Mouse (Mus musculus) embryonic facial prominence, embryonic 14.5 days (tissue): ENCODE measurements around the gene Cebpb. TPM values are rescaled to one million over a fixed set of nuclear protein-coding genes. Genes with fewer than 3 reads are reported as not detected.

Source experiments
- ATAC-seq: fragments of 200-750 bp; cut with Nextera tagmentation; 2 replicates; pipeline ENCODE4 v1.8.0; 2017; ENCODE audit warnings: low read depth, moderate number of reproducible peaks, moderate TSS enrichment
- DNase-seq: peaks from one replicate; pipeline ENCODE4 v3.0.0-alpha.2; 2015; ENCODE audit warnings: low spot score
- H3K27ac ChIP-seq: fragments of 300-500 bp; sonication (generic); replicated peaks from 2 replicates; pipeline ENCODE4 v1.5.1; 2014; ENCODE audit warnings: low read depth, mild to moderate bottlenecking, low read length, moderate library complexity
- H3K27me3 ChIP-seq: fragments of 300-500 bp; sonication (generic); replicated peaks from 2 replicates; pipeline ENCODE4 v1.6.1; 2014; ENCODE audit warnings: low read length; ENCODE audit not compliant: control insufficient read depth, insufficient read depth
- H3K36me3 ChIP-seq: fragments of 300-500 bp; sonication (generic); 2 replicates; pipeline ENCODE4 v1.6.1; 2014; ENCODE audit warnings: low read length, mixed read lengths; ENCODE audit not compliant: control insufficient read depth, insufficient read depth
- H3K4me1 ChIP-seq: fragments of 300-500 bp; sonication (generic); 2 replicates; pipeline ENCODE4 v1.6.1; 2014; ENCODE audit warnings: antibody characterized with exemption, low read length; ENCODE audit not compliant: control insufficient read depth, insufficient read depth
- H3K4me2 ChIP-seq: fragments of 300-500 bp; sonication (generic); 2 replicates; pipeline ENCODE4 v1.6.1; 2014; ENCODE audit warnings: low read depth, mild to moderate bottlenecking, low read length, moderate library complexity, mixed read lengths
- H3K4me3 ChIP-seq: fragments of 300-500 bp; sonication (generic); 2 replicates; pipeline ENCODE4 v1.5.1; 2014; ENCODE audit warnings: low read depth, mild to moderate bottlenecking, low read length
- H3K9ac ChIP-seq: fragments of 300-500 bp; sonication (generic); 2 replicates; pipeline ENCODE4 v1.6.1; 2014; ENCODE audit warnings: low read depth, mild to moderate bottlenecking, low read length, moderate library complexity, mixed read lengths
- H3K9me3 ChIP-seq: fragments of 300-500 bp; sonication (generic); 2 replicates; pipeline ENCODE4 v1.6.1; 2016; ENCODE audit warnings: low read length; ENCODE audit not compliant: control insufficient read depth
- WGBS: fragments of 180-500 bp; shearing (Covaris S2); extraction: QIAGEN DNeasy Blood & Tissue Kit; methylation state at CpG from one replicate; pipeline ENCODE4 v1.1.7; 2014; 5-methylcytosine and 5-hydroxymethylcytosine counted together
- microRNA-seq: library from miRNA; unstranded; fragments of <30 nt; microRNA quantifications from one replicate; pipeline ENCODE4, GENCODE M21; 2016; ENCODE audit warnings: borderline number of aligned reads
- polyA plus RNA-seq: library from polyadenylated mRNA; unstranded; fragments of >200 nt; fragmentation: Nextera tagmentation; extraction: Ambion mirVana; gene quantifications from 2 replicates; pipeline ENCODE4 v1.2.1, GENCODE M21; 2014

The Cebpb gene
- polyA plus RNA-seq, 1 experiment from 2014 or later, result 30.3 TPM

DNA sequence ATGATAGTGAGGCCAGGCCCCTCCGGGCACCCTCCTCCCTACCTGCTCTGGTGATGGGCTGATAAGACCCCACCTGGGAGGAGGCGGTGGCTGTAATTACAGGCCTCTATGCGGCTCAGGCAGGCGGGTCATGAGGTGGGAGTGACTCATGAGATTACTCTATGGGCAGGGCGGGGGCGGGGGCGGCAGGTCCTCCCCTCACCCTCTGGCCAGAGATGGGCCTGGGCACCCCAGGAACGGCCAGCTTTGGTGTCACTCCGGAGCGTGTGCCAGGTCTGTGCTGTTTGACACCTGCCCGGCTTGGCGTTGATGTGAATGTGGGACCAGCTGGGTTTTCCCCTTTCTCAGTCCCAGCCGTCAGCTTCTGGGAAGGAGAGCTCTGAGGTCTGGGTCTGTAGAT is 42.4 kb downstream of the Cebpb start:
- H3K9me3 ChIP-seq, result no peaks in the 10 kb centered on the region
- DNase-seq (no peak), ATAC-seq (no peak)
- 70% methylated on average over 9 of the region's 13 CpGs for WGBS
- no peaks in the 10 kb centered on the region for H3K36me3 ChIP-seq
- H3K4me1 ChIP-seq, result peaks cover 12% of the 10 kb centered on the region; the same call in 1 of the 2 replicates
- H3K27me3 ChIP-seq, result no peaks in the 10 kb centered on the region
- H3K4me3 ChIP-seq, result no peak overlapping the region
- 0 out of 2 replicates have a peak overlapping the region, but pooled peaks have one; percentile 10 for H3K27ac ChIP-seq
- H3K9ac ChIP-seq, result no peak overlapping the region
- H3K4me2 ChIP-seq, result no peak overlapping the region

GRCm38 (mm10) chr2:167734861-167735260 is 46.1 kb downstream of the Cebpb start:
- no peaks in the 10 kb centered on the region for H3K36me3 ChIP-seq
- H3K4me2 ChIP-seq, result no peak overlapping the region
- H3K27me3 ChIP-seq, result no peaks in the 10 kb centered on the region
- no peaks in the 10 kb centered on the region for H3K9me3 ChIP-seq
- no peak overlapping the region for H3K9ac ChIP-seq
- ATAC-seq, result no peak
- H3K4me3 ChIP-seq, result no peak overlapping the region
- 62% methylated on average over 10 of the region's 10 CpGs for WGBS
- no peak for DNase-seq
- H3K4me1 ChIP-seq, result peaks cover 5% of the 10 kb centered on the region
- no peak overlapping the region for H3K27ac ChIP-seq

DNA sequence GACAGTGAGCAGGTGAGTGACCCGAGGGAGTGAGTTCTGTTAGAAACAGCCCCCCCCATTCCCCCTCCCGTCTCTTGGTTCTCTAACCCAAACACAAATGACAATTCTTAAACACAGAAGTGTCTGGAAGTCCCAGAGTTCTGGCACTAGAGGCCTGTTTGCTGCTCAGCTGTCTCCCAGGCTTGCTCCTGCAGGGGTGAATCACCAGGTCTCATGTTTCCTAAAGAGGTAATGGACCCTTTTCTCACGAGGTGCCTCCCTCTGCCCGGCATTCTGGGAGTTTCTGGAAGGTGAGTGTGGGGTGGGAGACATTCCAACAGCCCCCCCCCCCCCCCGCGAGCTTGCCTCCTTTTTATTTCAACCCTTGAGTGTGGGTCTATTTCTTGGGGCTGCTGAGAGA is 50.3 kb downstream of the Cebpb start:
- Histone ChIP-seq H3K36me3 (no peaks in the 10 kb centered on the region), H3K9me3 (no peaks in the 10 kb centered on the region), H3K27ac (peak overlapping the region; percentile 28), H3K9ac (no peak overlapping the region), H3K4me2 (no peak overlapping the region), H3K27me3 (no peaks in the 10 kb centered on the region), H3K4me1 (peaks cover 13% of the 10 kb centered on the region), H3K4me3 (no peak overlapping the region)
- peak; percentile 79 for DNase-seq
- ATAC-seq, result peak; percentile 48; the same call in 1 of the 2 replicates
- 18% methylated on average over 4 of the region's 6 CpGs for WGBS

Small RNA genes within 50 kb of the gene (microRNA-seq; reads per million reads assigned to microRNA genes)
- gene Gm22355, result not detected

Other genes with a start within 250 kb of the Cebpb start
- 65.3 and 75.0 TPM in 2 replicates for gene Rnf114, start 196.3 kb upstream of the Cebpb start, polyA plus RNA-seq
- 13.0 and 14.2 TPM in 2 replicates for gene Spata2, start 196.0 kb upstream of the Cebpb start, polyA plus RNA-seq
- 64.1 and 69.7 TPM in 2 replicates for gene Snai1, start 150.7 kb upstream of the Cebpb start, polyA plus RNA-seq
- 249 and 275 TPM in 2 replicates for gene Ube2v1, start 56.8 kb upstream of the Cebpb start, polyA plus RNA-seq
- 9.1 and 11.6 TPM in 2 replicates for gene Gm20431, start 27.4 kb upstream of the Cebpb start, polyA plus RNA-seq
- 40.0 and 40.6 TPM in 2 replicates for gene Tmem189, start 907 bp downstream of the Cebpb start, polyA plus RNA-seq
- 49.4 and 49.7 TPM in 2 replicates for gene Ptpn1, start 243.1 kb downstream of the Cebpb start, polyA plus RNA-seq